Mouse (Mus musculus) naive thymus-derived CD4-positive, alpha-beta T cell, adult 2 months (primary cell): ENCODE measurements around the gene Zbed6.

ENCODE experiments used
- DNase-seq: peaks from one replicate; pipeline ENCODE4 v3.0.0-alpha.2; 2011; ENCODE audit warnings: low read depth

The Zbed6 gene

DNA sequence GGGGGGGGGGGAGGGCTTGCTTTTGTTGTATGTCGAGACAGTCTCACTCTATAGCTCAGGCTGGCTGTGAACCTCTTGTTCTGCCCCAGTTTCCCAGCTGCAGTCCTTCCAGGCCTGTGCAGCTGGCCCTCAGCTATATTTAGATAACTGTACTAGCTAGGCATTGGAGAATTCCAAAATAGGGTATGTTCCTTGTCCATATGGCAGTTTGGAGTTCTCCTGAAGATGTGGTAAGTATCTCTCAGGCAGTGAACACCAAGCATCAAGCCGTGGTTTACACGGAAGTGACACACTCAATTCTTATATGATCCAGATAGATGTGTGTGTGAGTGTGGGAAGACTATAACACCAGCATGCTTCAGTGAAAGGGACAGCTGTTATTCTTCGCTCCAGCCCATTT is 2.7 kb upstream of the Zbed6 start:
- no peak for DNase-seq

DNA sequence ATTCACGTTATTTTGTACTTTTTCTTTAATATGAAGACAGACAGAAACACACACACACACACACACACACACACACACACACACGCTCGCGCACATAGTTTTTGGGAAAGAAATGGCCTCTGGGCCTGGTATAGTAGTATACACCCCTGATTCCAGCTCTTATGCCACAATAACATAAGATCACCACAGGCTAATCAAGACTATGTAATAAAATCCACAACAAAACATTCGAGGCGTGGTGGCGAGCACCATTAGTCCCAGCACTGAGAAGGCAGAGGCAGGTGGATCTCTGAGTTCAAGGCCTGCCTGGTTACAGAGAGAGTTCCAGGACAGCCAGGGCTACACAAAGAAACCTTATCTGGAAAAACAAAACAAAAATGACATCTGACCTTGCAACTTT is 2.3 kb upstream of the Zbed6 start:
- DNase-seq: no peak

DNA sequence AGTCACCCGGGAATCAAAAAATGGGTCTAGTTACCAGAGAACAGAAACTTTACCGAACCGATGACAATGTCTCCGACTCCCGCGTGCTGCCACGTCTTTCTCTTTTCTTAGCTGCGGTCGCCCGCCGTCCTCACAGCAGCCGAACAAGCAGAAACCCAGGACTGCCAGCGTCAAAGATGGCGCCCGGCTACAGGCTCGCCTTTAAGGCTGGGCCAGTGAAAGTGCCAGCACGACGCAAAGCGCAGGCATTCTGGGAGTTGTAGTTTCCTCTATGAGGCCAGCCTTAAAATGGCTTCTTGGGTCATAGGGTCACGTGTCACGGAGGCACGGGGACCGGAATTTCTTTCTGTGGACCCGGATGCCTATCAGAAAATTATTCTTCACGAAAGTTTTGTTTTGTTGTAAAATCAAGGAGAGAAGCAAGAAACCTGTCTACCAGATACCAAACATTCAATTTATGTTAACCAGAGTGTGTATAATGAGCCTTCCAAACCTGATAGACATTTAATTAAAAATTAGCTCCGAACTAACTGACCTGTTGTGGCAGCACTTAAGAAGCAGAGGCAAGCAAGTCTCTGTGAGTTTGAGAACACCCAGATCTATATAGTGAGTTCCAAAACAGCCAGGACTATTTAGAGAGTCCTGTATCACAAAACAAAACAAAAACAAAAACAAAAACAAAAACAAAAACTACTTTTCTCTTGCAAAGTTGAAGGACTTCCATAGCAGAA is 683 bp upstream of the Zbed6 start, which contains the start of gene Gm38394:
TSS of gene Gm38394 (minus strand) at position 116 of the 731 bp plus-strand sequence.
- peak; percentile 95 for DNase-seq

DNA sequence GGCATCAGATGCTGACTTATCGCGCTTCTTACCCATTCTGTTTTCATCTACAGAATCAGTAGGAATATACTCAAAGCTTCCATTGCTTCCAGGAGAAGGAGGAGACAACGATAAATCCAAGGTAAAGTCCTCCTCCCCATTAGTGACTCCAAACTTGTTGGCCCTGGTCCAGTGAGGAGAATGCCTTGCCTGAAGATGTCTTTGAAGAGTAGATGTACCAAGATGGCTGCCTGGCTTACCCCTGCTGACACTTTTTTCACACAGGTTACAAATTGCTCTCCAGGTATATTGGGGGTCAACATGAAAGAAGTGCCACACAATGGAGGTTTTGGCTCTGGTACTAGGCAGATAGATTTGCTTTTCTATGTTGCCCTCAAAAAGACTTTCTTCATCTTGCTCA is 1.8 kb downstream of the Zbed6 start:
- DNase-seq: no peak

DNA sequence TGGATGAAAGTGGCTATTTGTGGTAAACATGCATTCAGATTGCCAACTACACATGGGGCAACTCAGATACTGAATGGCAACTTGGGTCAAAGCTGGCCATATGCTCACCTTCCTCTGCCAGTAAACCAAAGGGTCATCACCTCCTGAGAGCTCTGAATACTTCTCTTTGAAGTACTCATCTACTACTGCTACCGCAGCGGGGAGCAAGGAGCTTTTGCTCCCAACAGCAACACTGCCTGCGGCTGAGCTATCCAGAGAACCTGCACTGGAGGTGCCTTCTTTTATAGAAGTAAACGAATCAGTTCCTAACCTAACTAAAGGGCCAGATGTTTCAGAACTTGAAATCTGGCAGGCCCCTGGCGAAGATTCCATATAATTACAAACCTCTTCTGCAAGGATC is 3.9 kb downstream of the Zbed6 start:
- no peak for DNase-seq

DNA sequence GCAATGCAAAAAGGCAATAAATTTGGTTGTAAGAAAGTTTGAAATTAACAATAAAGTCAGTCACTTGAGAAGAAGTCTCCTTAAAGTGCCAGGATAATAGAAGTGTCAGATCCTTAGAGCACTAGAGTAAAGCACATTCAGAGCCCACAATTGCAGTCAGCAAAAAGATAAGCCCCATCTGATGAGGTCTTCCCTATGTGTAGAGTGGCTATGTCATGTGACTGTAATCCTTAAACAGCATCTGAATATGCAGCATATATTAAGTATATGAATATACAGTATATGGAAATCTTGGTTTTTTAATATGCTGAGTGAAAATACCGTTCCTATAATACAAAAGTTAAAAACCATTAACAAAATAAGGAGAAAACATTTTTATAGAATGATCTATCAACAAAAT is 7.7 kb downstream of the Zbed6 start:
- no peak for DNase-seq

DNA sequence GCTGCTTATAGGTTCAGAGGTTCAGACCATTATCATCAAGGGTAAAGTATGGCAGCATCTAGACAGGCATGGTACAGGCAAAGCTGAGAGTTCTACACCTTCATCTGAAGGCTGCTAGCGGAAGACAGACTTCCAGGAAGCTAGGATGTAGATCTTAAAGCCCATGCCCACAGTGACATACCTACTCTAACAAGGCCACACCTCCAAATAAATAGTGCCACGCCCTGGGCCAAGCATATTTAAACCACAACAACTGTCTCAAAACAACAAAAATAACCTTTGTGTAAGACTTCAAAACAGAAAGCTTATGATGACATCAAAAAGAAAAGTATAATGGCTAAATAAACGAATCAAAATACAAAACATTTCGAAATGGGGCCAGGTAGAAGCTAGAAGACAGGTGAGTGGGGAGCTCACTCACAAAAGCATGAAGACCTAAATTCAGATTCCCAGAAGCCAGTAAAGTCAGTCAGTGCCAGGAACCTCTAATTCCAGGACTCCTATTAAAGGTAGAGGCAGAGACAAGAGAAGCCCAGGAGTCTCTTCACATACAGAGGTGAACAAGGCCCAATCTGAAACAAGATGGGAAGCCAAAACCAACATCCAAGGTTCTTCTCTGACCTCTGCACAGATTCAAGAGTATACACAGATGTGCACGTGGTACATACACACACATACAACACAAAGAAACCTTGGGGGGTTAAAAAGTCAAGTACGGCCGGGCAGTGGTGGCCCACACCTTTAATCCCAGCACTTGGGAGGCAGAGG is 10.2 kb downstream of the Zbed6 start:
- DNase-seq: no peak

DNA sequence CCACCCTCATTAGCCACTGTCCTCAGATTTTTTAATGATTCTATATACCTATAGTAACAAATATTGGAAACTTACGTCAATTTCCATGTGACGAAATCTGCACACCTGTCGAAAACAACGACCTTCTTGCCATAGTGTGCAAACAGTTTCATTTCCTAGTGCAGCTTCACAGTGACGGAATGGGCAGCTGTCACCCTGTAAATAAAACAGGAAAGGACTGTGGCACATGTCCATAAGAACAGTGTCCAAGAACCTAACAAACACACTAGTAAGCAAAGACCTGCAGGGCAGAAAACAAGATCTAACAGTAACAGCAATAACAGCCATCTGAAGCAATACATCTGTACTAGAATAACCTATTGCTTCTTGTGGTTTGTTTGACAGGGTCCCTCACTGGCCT is 15.0 kb downstream of the Zbed6 start:
- DNase-seq: no peak

DNA sequence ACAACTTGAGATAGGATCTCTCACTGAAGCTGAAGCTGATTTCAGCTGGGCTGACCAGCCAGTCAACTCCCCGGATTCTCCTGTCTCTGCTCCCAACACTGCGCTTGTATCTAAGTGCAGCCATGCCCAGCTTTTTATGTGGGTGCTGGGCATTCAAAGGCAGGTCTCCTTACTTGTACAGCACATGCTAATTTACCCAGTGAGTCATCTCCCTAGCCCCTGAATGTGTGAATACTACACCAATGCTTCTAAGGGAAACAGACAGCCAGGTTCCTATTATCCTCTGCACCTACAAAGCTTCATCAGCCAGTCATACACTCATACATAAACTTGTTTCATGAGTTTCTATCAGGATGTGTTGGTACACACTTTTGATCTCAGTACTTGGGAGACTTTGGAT is 19.5 kb downstream of the Zbed6 start:
- no peak for DNase-seq

DNA sequence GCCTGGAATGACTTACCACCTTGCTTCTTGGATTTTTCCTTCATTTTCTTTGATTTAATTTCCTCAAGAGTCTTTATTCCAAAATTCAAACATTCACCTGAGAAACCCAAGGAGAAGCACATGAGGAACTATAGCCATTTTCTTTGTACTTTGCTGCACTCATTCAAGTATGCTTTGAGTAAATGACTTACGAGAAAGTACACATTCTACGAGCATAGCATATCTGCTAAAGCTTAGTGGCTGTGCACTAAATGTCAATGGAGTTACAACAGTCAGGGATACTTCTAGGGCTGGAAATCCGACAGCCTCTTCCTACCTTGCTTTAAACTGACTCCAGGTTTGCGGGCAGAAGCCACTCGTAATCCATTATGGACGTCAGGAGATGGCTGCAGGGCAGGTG is 22.2 kb downstream of the Zbed6 start:
- DNase-seq: no peak

DNA sequence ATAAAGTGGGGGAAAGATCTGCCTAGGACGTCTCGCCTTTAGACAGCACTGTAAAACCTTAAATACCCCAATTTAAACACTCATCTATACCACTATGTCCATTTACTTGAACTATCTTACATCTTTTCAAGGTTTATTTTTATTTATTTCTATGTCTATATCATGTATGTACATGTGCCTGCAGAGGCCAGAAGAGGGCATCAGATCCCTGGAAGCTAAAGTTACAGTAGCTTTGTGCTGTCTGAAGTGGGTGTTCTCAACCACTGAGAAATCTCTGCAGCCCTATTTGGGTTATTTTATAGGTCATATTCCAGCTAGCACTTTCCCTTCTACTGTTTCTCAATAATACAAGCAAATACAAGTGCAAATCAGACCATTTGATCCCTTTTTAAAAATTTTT is 28.5 kb downstream of the Zbed6 start:
- DNase-seq: peak; percentile 28

DNA sequence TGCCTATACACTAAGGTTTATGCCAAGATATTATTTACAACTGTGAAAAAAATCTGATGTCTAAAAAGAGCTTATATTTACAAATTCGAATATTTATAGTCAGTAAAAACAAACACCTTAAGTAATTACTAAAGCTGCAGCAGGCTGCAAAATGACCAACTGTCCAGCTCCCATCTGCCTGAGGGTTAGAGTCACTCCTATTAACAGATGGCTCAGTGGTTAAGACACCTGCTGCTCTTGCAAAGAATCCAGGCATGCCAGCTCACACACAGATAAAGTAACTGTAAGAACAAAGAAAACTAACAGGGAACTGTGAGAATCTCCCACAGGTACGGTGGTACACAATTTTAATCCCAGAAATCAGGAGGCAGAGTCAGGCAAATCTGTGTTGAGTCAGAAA is 35.6 kb downstream of the Zbed6 start:
- DNase-seq: no peak

DNA sequence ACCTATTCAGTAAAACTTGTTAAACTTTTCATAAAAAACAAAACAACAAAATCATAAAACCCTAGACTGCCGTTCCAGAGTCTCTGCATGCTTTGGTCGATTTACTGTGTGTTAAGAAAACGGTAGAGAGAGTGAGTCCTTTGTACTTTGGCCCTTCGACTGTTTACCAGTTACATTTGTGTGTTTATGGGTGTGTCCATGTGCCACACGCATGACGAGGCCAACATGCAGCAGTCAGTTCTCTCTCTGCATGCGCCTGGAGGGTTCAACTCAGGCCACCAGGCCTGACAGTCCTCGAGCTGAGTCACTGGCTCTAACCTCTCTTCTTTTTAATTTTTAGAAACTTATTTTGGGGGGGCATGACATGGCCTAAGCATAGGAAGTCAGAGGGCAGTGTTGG is 42.4 kb downstream of the Zbed6 start:
- no peak for DNase-seq

DNA sequence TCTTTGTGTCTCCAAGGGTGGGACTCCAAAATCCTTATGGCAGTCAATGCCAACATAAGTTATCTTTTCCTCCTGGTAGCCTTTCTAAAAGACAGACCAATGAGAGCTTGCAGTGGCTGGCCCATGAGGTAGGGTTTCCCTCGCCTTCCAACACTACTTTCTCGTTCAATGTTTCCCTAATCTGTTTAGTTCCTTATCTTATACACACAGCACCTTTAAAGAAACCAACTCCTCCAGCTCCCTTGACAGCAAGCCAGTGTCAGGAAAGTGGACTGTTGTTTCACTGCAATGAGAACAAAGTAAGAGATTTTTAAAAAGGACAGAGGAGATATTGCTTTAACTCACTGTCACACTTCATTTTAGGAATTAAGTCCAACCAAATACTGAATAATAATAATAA is 42.8 kb downstream of the Zbed6 start:
- no peak for DNase-seq

DNA sequence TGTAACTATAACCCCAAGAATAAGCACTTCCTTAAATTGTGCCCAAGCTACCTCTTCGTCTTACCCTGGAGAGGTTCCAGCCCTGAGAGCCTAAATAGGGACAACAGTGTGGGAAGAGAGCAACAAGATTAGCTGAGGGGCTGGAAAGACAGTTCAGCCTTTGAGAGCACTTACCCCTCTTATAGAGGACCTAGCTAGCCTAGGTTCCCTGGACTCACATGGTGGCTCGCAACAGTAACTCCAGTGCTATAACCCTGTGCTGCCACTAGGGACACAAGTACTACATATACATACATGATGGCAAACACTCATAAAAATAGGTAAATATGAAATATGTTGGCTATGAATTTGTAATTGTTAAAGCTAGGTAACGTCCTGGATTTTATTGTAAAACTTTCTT is 46.9 kb downstream of the Zbed6 start:
- peak; percentile 46 for DNase-seq

DNA sequence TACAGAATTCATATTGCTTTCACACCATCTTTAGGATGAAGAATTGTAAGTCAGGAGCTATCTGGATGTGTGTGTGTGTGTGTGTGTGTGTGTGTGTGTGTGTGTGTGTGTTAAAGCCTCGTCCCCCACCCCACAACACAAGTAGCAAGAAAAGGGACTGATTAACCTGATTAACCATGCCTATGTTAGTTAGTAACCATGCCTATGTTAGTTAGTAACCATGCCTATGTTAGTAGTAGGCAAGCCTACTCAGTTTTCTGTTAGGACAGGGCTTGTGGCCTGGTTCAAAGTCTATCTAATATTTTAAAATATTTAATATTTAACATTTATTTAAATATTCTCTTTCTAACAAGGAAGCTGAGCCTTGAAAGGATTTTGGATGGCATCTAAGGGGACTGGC is 49.2 kb downstream of the Zbed6 start:
- DNase-seq: no peak

DNA sequence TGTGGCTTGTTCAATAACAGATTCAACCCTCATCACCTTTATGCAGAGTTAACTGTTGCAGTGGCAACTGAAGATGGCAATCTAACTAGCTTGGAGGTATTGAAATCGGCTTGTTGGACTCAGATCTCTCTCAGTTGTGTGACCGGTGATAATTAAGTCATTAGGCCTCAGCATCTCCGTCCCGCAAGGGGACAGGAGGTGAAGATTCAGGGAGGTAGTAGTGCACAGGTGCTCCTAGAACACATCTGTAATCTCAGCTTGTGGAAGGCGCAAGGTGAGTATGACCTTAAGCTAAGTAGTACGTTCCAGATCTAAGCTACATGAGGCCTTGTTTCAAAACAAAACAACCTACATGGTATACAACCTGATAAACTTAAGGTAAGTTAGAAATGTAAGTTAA is 50.1 kb downstream of the Zbed6 start:
- DNase-seq: no peak

DNA sequence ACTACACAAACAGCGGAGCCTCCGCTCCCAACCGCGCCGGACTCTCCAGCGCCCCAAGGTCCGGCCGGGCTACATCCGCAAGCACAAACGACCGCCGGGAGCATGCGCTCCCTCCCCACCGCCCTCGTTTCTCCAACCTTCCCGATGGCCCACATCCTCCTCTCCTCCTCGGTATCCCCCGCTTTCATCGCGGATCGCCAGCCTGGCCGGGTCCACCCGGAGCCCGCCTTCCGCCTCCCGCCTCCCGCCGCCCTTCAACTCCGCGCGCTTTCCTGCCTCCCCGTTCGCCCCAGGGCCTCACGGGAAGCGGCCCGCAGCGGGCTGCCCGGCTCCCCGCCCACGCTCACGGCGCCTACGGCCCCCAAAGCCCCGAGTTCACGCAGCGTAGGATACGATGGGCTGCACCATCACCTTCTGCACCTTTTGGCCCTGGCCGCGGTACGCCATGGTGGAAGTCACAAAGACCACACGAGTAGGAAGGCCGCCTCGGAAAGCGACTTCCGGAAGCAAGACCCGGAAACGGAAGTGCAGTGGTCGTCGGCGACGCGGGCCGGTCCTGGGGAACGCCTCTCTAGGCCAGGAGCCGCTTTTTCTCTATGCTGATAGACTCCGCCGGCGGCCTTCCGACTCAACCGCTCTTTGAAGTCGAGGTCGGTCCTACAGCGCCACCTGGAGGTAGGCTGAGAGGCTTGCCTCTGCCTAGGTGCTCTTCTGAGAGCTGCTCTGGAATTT is 50.7 kb downstream of the Zbed6 start, which contains the start of gene Snrpe:
TSS of gene Snrpe (minus strand) at position 521 of the 732 bp plus-strand sequence.
- DNase-seq: peak; percentile 98
